Mouse (Mus musculus) cerebellum, adult 9-11 months (tissue): ENCODE measurements around the gene Trabd.

Experiments
- DNase-seq: peaks from one replicate; pipeline ENCODE4 v3.0.0; 2022

The Trabd gene

GRCm38 (mm10) chr15:89128382-89129350 lies 53.7 kb downstream of the Trabd start, which contains the start of gene Hdac10:
Gene Hdac10, minus strand, starts transcription at chr15:89128700.
- peak; percentile 92 for DNase-seq

GRCm38 (mm10) chr15:89130245-89130644 lies 55.3 kb downstream of the Trabd start:
- DNase-seq, result no peak

GRCm38 (mm10) chr15:89131316-89131715 lies 56.4 kb downstream of the Trabd start:
- no peak for DNase-seq
